Mouse (Mus musculus): ENCODE data around the gene Eda.
"Not testable (repeated sequence)": the region's sequence is repeated elsewhere in the genome, so short reads cannot be mapped to it uniquely, and the experiment has no call there.

The Eda gene

GRCm38 (mm10) chrX:100401657-100402056 lies 426.3 kb downstream of the Eda start:
- DNase-seq (ENCODE audit: low read depth, low spot score): no peak

DNA sequence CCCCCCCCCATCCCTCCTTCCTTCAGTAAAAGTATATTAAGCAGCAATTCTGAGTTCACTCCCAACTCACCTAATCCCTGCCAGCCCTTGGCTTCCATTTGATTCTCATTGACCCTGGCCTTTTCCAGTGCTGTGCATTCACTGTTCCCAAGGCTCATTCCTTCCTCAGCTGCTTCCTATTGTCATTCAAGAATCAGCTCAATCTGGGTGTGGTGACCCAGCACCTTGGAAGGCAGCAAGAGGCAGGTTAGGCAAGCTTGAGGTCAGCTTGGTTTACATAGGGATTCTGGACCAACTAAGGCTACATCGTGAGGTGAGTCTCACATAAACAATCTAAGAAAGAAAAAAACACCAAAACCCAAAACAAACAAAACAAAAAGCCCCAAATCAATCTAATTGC lies 433.8 kb downstream of the Eda start:
- DNase-seq (ENCODE audit: low read depth, low spot score): peak; percentile 67

GRCm38 (mm10) chrX:100428693-100429092 lies 453.3 kb downstream of the Eda start, which contains the start of gene Otud6a:
Gene Otud6a, plus strand, starts transcription at chrX:100429013.
- DNase-seq (ENCODE audit: low read depth, low spot score): peak; percentile 66

- no peak for DNase-seq (ENCODE audit: low read depth, low spot score)
Observed at GRCm38 (mm10) chrX:100432311-100432710, 456.9 kb downstream of the Eda start.

GRCm38 (mm10) chrX:100442617-100443016 lies 467.2 kb downstream of the Eda start, which contains the start of gene Awat2:
Gene Awat2, minus strand, starts transcription at chrX:100442717.
- not testable (repeated sequence) for DNase-seq (ENCODE audit: low read depth, low spot score)

DNA sequence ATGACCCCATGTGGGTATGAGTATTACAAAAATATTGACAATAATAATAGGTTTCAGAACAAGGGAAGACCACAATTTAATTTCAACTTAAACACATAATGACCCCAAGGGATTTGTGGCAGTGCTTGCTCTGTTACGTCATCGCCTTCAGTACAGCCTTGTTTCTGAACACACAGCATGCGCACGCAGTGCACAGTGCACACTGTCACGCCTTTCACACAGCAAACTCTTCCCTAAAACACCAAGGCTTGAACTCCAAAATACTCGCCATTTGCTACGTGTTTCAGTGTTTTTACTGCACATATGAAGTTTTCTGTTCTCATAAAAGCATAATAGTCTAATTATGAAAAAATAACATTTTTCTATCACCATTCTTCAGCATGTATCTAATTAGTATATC lies 468.1 kb downstream of the Eda start:
- no peak for DNase-seq (ENCODE audit: low read depth, low spot score)
